Mouse (Mus musculus) heart, adult 2 months (tissue): ENCODE measurements around the gene Sp7.
A peak's percentile ranks its signal among the peaks of the same experiment; 100 is the strongest.

Experiments
- CTCF ChIP-seq: fragments of 200-600 bp; IDR thresholded peaks from 2 replicates; pipeline ENCODE4 v1.8.1; 2022; ENCODE audit warnings: antibody characterized with exemption, mild to moderate bottlenecking, moderate library complexity
- EP300 ChIP-seq: fragments of 200-500 bp; IDR thresholded peaks from 2 replicates; pipeline ENCODE4 v1.6.1; 2011; ENCODE audit warnings: low read depth, low read length, control low read depth; ENCODE audit not compliant: insufficient read depth
- POLR2A ChIP-seq: fragments of 200-500 bp; IDR thresholded peaks from 2 replicates; pipeline ENCODE4 v1.6.1; 2011; ENCODE audit warnings: mild to moderate bottlenecking, low read depth, low read length, control low read depth; ENCODE audit not compliant: insufficient read depth

GRCm38 (mm10) chr15:102406912-102407580, 40.1 kb upstream of the Sp7 start:
- no peak for TF ChIP-seq CTCF
- 0 out of 2 replicates have a peak, but pooled peaks have one; percentile 18 for TF ChIP-seq EP300
- no peak for TF ChIP-seq POLR2A
